Mouse (Mus musculus): ENCODE measurements around the gene Wdr6.

- peak; percentile 99 for TF ChIP-seq CTCF (IDR thresholded peaks at IDR 0.05; ENCODE audit: low read depth)
- peak; percentile 29 for TF ChIP-seq EP300 (IDR thresholded peaks at IDR 0.05; ENCODE audit: low read depth)
These were observed 11.4 kb downstream of the Wdr6 start, which contains the start of gene Ndufaf3 for GRCm38 (mm10) chr9:108566815-108567776.

Data from liver, embryonic 14.5 days (tissue).